Mouse (Mus musculus) ES-E14 (cell line): ENCODE data around the gene Ston2. TPM values are rescaled to one million over a fixed set of nuclear protein-coding genes. Genes with fewer than 3 reads are reported as not detected.
A peak's percentile ranks its signal among the peaks of the same experiment; 100 is the strongest.

Experiments used
- DNase-seq: peaks from one replicate; pipeline ENCODE4 v3.0.0-alpha.2; 2013; ENCODE audit warnings: low read depth, low spot score
- H3K27ac ChIP-seq: 2 replicates; pipeline ENCODE4 v1.5.1; 2012; ENCODE audit warnings: low read depth, mild to moderate bottlenecking, low read length, moderate library complexity, mixed read lengths; ENCODE audit not compliant: poor library complexity, insufficient read depth, severe bottlenecking
- H3K36me3 ChIP-seq: 2 replicates; pipeline ENCODE4 v1.6.1; 2012; ENCODE audit warnings: mild to moderate bottlenecking, low read length, moderate library complexity, mixed read lengths; ENCODE audit not compliant: control insufficient read depth, poor library complexity, insufficient read depth, severe bottlenecking
- H3K4me1 ChIP-seq, 2 experiments: fragments of 150-350 bp in 1 of 2; sonication (generic) in 1 of 2; 2 replicates each; pipeline ENCODE4 v1.6.1; 2012; ENCODE audit warnings: low read length in 2 of 2, mild to moderate bottlenecking in 1 of 2, mixed read lengths in 1 of 2; ENCODE audit not compliant: control insufficient read depth in 2 of 2, insufficient read depth in 2 of 2, poor library complexity in 1 of 2
- H3K4me3 ChIP-seq, 2 experiments: fragments of 150-350 bp in 1 of 2; sonication (generic) in 1 of 2; 2 replicates each; pipeline ENCODE4 v1.5.1; 2012; ENCODE audit warnings: low read length in 2 of 2, low read depth in 1 of 2, mild to moderate bottlenecking in 1 of 2, mixed read lengths in 1 of 2; ENCODE audit not compliant: insufficient read depth in 1 of 2, poor library complexity in 1 of 2, severe bottlenecking in 1 of 2
- H3K9ac ChIP-seq: 2 replicates; pipeline ENCODE4 v1.6.1; 2012; ENCODE audit warnings: low read depth, mild to moderate bottlenecking, low read length, mixed read lengths; ENCODE audit not compliant: poor library complexity, insufficient read depth, severe bottlenecking
- H3K9me3 ChIP-seq: fragments of 150-350 bp; sonication (generic); 2 replicates; pipeline ENCODE4 v1.6.1; 2012; ENCODE audit warnings: low read depth, mild to moderate bottlenecking, low read length; ENCODE audit not compliant: control insufficient read depth, insufficient read depth
- CHD2 ChIP-seq: IDR thresholded peaks from 2 replicates; pipeline ENCODE4 v1.6.1; 2014; ENCODE audit warnings: mild to moderate bottlenecking, low read depth, low read length, inconsistent platforms
- HCFC1 ChIP-seq: IDR thresholded peaks from 2 replicates; pipeline ENCODE4 v1.6.1; 2012; ENCODE audit warnings: low read length, inconsistent platforms, borderline replicate concordance; ENCODE audit not compliant: insufficient read depth
- MAFK ChIP-seq: IDR thresholded peaks from 2 replicates; pipeline ENCODE4 v1.6.1; 2014; ENCODE audit warnings: mild to moderate bottlenecking, low read depth, low read length, inconsistent platforms; ENCODE audit not compliant: insufficient read depth
- ZC3H11A ChIP-seq: IDR thresholded peaks from 2 replicates; pipeline ENCODE4 v1.6.1; 2012; ENCODE audit warnings: low read depth, mild to moderate bottlenecking, inconsistent platforms, low read length, borderline replicate concordance
- ZNF384 ChIP-seq: IDR thresholded peaks from 2 replicates; pipeline ENCODE4 v1.6.1; 2012; ENCODE audit warnings: low read depth, low read length, inconsistent platforms
- in situ Hi-C, 2 experiments: fragments of 600-800 bp; cut with MboI; formaldehyde crosslinking; loops; one replicate each; pipeline ENCODE4 v1.15.1; 2025; ENCODE audit warnings: low sequenced_read_pairs in 2 of 2, inconsistent platforms in 1 of 2; ENCODE audit not compliant: unreplicated experiment in 2 of 2
- total RNA-seq: library from RNA; depleted of rRNA; stranded (reverse); fragments of 300-350 nt; gene quantifications from 2 replicates; pipeline ENCODE4 v1.2.3, GENCODE M21; 2012

Gene Ston2
- total RNA-seq, 1 experiment, result 11.7 TPM

- DNase-seq, result no peak
- TF ChIP-seq ZC3H11A, result no peak
- H3K27ac ChIP-seq, result no peak overlapping the region
- in situ Hi-C loops, result no loop called here
- no peak overlapping the region for H3K9ac ChIP-seq
- no peaks in the 10 kb centered on the region; a peak in 2 of 4 replicates for H3K4me1 ChIP-seq
- H3K9me3 ChIP-seq, result no peaks in the 10 kb centered on the region
- no peaks in the 10 kb centered on the region; the same call in 1 of the 2 replicates for H3K36me3 ChIP-seq
- H3K4me3 ChIP-seq, result no peak overlapping the region
Measured at GRCm38 (mm10) chr12:91592128-91592527, 196.1 kb downstream of the Ston2 start.

GRCm38 (mm10) chr12:91591191-91591590 lies 197.0 kb downstream of the Ston2 start:
- H3K4me3 ChIP-seq, result peak overlapping the region; percentile 82 to 91
- TF ChIP-seq HCFC1, result no peak
- no peak for TF ChIP-seq MAFK
- TF ChIP-seq ZC3H11A, result no peak
- TF ChIP-seq CHD2, result no peak
- TF ChIP-seq ZNF384, result no peak
- H3K27ac ChIP-seq, result peak overlapping the region; percentile 99; the same call in 1 of the 2 replicates
- H3K9ac ChIP-seq, result peak overlapping the region; percentile 99; the same call in 1 of the 2 replicates
- no peaks in the 10 kb centered on the region; the same call in 1 of the 2 replicates for H3K36me3 ChIP-seq
- no peaks in the 10 kb centered on the region for H3K9me3 ChIP-seq
- H3K4me1 ChIP-seq, result no peaks in the 10 kb centered on the region; a peak in 2 of 4 replicates
- no peak for DNase-seq
- in situ Hi-C loops, result no loop called here

DNA sequence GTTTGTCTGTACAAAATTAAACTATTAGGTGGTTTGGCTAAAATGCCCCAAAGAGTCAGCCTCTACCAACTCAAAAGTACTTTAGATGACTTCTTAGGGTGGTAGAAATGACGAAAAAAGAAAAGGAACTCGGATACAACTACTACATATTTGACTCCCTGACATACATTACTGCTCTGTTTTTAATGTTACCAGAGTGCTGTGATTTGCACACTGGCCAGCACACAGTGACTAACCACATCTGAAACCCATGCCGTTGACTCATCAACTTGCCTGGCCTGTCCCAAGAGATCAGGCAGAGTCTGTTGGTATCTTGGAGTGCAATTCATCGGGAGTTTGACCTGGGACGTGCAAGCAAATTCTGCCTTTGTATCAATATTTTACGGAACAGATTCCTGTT lies 197.5 kb downstream of the Ston2 start:
- in situ Hi-C loops, result no loop called here
- TF ChIP-seq ZC3H11A, result no peak
- no peak for TF ChIP-seq CHD2
- no peak for TF ChIP-seq ZNF384
- no peak for TF ChIP-seq MAFK
- TF ChIP-seq HCFC1, result no peak

GRCm38 (mm10) chr12:91589847-91590690 lies 198.1 kb downstream of the Ston2 start, which contains the start of gene Gtf2a1:
Gene Gtf2a1, minus strand, starts transcription at chr12:91590487.
- peaks cover 3% of the 10 kb centered on the region for H3K36me3 ChIP-seq
- TF ChIP-seq CHD2 (peak; percentile 62), HCFC1 (peak; percentile 63), ZC3H11A (no peak), MAFK (peak; percentile 84), ZNF384 (no peak)
- peak within 1 kb of the TSS; percentile 99 for H3K27ac ChIP-seq
- no peaks in the 10 kb centered on the region; a peak in 2 of 4 replicates for H3K4me1 ChIP-seq
- peak within 1 kb of the TSS; percentile 82 to 97 for H3K4me3 ChIP-seq
- peak; percentile 89 for DNase-seq
- no peaks in the 10 kb centered on the region for H3K9me3 ChIP-seq
- in situ Hi-C loops, result no loop called here
- peak within 1 kb of the TSS; percentile 99 for H3K9ac ChIP-seq

More for the DNA sequence above, 197.5 kb downstream of the Ston2 start:
- peak overlapping the region; percentile 82 to 91 for H3K4me3 ChIP-seq
- no peak for DNase-seq
- peaks cover 2% of the 10 kb centered on the region for H3K36me3 ChIP-seq
- no peaks in the 10 kb centered on the region for H3K9me3 ChIP-seq
- H3K9ac ChIP-seq, result peak overlapping the region; percentile 99
- no peaks in the 10 kb centered on the region; a peak in 2 of 4 replicates for H3K4me1 ChIP-seq
- peak overlapping the region; percentile 99 for H3K27ac ChIP-seq
